Mouse (Mus musculus) stomach, embryonic 16.5 days (tissue): ENCODE results near the gene Tas1r1. TPM values are rescaled to one million over a fixed set of nuclear protein-coding genes. Genes with fewer than 3 reads are reported as not detected.
"Not testable (repeated sequence)": the region's sequence is repeated elsewhere in the genome, so short reads cannot be mapped to it uniquely, and the experiment has no call there.

Experiments
- ATAC-seq: fragments of 200-750 bp; cut with Nextera tagmentation; 2 replicates; pipeline ENCODE4 v1.8.0; 2017; ENCODE audit warnings: moderate number of reproducible peaks, moderate TSS enrichment; ENCODE audit not compliant: insufficient read depth, low FRiP score
- H3K27ac ChIP-seq: fragments of 300-500 bp; sonication (generic); 2 replicates; pipeline ENCODE4 v1.5.1; 2014; ENCODE audit warnings: low read length
- H3K27me3 ChIP-seq: fragments of 300-500 bp; sonication (generic); 2 replicates; pipeline ENCODE4 v1.6.1; 2014; ENCODE audit warnings: low read length, control low read depth, mixed read lengths; ENCODE audit not compliant: control insufficient read depth, insufficient read depth
- H3K36me3 ChIP-seq: fragments of 300-500 bp; sonication (generic); 2 replicates; pipeline ENCODE4 v1.6.1; 2014; ENCODE audit warnings: low read length; ENCODE audit not compliant: control insufficient read depth, insufficient read depth
- H3K4me1 ChIP-seq: fragments of 300-500 bp; sonication (generic); 2 replicates; pipeline ENCODE4 v1.6.1; 2014; ENCODE audit warnings: low read length, control low read depth, mixed read lengths; ENCODE audit not compliant: control insufficient read depth, insufficient read depth
- H3K4me2 ChIP-seq: fragments of 300-500 bp; sonication (generic); 2 replicates; pipeline ENCODE4 v1.6.1; 2014; ENCODE audit warnings: low read depth, low read length, mixed read lengths
- H3K4me3 ChIP-seq: fragments of 300-500 bp; sonication (generic); replicated peaks from 2 replicates; pipeline ENCODE4 v1.5.1; 2014; ENCODE audit warnings: mild to moderate bottlenecking, low read length
- H3K9ac ChIP-seq: fragments of 300-500 bp; sonication (generic); 2 replicates; pipeline ENCODE4 v1.6.1; 2014; ENCODE audit warnings: low read length
- H3K9me3 ChIP-seq: fragments of 300-500 bp; sonication (generic); replicated peaks from 2 replicates; pipeline ENCODE4 v1.6.1; 2016; ENCODE audit warnings: low read length, control low read depth; ENCODE audit not compliant: control insufficient read depth
- WGBS: fragments of 180-500 bp; shearing (Covaris S2); extraction: QIAGEN DNeasy Blood & Tissue Kit; methylation state at CpG from one replicate; pipeline ENCODE4 v1.1.7; 2014; 5-methylcytosine and 5-hydroxymethylcytosine counted together
- polyA plus RNA-seq: library from polyadenylated mRNA; unstranded; fragments of >200 nt; fragmentation: Nextera tagmentation; extraction: Ambion mirVana; gene quantifications from 2 replicates; pipeline ENCODE4 v1.2.1, GENCODE M21; 2015

Gene Tas1r1
- polyA plus RNA-seq, 1 experiment from 2014 or later: 0.37 TPM

DNA sequence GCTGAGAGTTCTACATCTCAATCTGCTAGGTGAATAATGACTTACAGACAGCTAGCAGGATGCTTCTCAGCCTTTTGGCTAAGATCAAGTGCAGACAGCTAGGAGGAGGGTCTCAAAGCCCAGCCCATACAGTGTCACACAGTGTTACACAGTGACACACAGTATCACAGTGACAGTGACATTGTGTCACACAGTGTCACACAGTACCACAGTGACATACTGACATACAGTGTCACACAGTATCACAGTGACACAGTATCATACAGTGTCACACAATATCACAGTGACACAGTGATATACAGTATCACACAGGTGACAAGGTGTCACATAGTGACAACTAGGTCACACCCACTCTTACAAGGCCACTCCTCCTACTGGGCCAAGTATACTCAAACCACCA, 28.9 kb upstream of the Tas1r1 start:
- Histone ChIP-seq H3K36me3 (0 out of 2 replicates have a peak, but pooled peaks cover 6% of the 10 kb centered on the region), H3K4me2 (no peak overlapping the region), H3K9me3 (no peaks in the 10 kb centered on the region), H3K27ac (no peak overlapping the region), H3K4me3 (no peak overlapping the region), H3K9ac (no peak overlapping the region), H3K27me3 (no peaks in the 10 kb centered on the region), H3K4me1 (peaks cover 4% of the 10 kb centered on the region)
- no peak for ATAC-seq

GRCm38 (mm10) chr4:152062390-152063110, 24.2 kb upstream of the Tas1r1 start:
- Histone ChIP-seq H3K27me3 (no peaks in the 10 kb centered on the region), H3K4me3 (no peak overlapping the region), H3K9me3 (no peaks in the 10 kb centered on the region), H3K9ac (no peak overlapping the region), H3K4me2 (no peak overlapping the region), H3K27ac (no peak overlapping the region), H3K4me1 (no peaks in the 10 kb centered on the region), H3K36me3 (peaks cover 17% of the 10 kb centered on the region)
- 56% methylated on average over 9 of the region's 9 CpGs for whole genome bisulfite sequencing
- no peak for ATAC-seq

GRCm38 (mm10) chr4:152044609-152045008, 6.2 kb upstream of the Tas1r1 start:
- no peak for ATAC-seq
- no peaks in the 10 kb centered on the region for H3K9me3 ChIP-seq
- WGBS: 86% methylated on average over 6 of the region's 6 CpGs
- no peak overlapping the region for H3K4me2 ChIP-seq
- peaks cover 7% of the 10 kb centered on the region for H3K4me1 ChIP-seq
- H3K36me3 ChIP-seq: peaks cover 49% of the 10 kb centered on the region
- no peaks in the 10 kb centered on the region for H3K27me3 ChIP-seq
- H3K27ac ChIP-seq: no peak overlapping the region
- no peak overlapping the region for H3K4me3 ChIP-seq
- no peak overlapping the region for H3K9ac ChIP-seq

DNA sequence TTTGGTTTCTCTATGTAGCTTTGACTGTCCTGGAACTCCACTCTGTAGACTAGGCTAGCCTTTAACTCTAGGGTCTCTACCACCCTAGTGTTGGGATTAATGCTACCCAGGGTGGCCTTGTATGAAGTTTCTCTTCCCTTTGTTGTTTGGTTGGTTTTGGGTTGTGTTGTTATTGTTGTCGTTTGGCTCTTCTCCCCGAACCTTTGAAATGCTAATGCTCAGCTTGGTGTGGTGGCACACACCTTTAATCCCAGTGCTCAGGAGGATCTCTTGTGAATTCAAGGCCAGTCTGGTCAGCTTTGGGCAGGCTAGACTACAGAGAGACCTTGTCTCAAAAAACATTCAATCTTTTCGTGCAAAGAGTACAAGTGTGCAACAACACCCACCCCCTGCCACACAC, 4.8 kb upstream of the Tas1r1 start:
- WGBS: 83% methylated on average over 3 of the region's 3 CpGs
- Histone ChIP-seq H3K4me1 (peaks cover 7% of the 10 kb centered on the region), H3K9me3 (no peaks in the 10 kb centered on the region), H3K27me3 (no peaks in the 10 kb centered on the region), H3K27ac (no peak overlapping the region), H3K4me3 (no peak overlapping the region), H3K9ac (no peak overlapping the region), H3K4me2 (no peak overlapping the region), H3K36me3 (peaks cover 49% of the 10 kb centered on the region)
- ATAC-seq: no peak

DNA sequence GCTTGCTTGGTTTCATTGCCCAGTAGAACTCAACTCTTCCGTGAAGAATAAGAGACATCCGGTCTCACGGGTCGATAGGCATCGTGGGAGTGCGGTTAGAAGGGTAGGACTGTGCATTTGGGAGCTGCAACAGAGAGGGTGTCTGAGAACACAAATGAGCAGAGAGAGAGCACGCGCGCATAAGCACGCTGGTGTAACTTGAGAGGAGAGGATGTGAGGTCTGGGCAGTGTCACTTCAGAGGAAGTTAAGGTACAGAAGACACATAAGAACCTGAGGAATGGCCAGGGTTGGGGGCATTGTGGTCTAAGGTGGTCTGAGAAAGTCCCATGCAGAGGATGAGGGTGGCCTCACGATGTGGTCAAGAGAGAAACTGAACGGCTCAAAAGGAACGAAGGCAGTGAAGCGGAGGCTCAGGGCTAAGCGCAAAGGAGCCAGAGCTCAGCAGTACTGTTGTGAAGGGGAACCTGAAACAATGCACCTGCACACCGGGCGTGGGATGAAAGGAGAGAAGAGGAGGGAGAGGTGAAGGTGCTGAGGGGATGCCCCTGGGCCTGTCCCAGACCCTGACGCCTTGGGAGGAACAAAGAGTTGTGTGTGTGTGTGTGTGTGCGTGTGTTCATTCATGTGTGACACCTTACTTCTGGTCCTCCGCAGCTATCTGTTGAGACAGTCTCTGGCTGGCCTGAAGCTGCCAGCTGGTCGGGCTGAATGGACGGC, 3.7 kb upstream of the Tas1r1 start:
- Histone ChIP-seq H3K9me3 (no peaks in the 10 kb centered on the region), H3K4me1 (peaks cover 7% of the 10 kb centered on the region), H3K4me3 (no peak overlapping the region), H3K9ac (no peak overlapping the region), H3K36me3 (peaks cover 40% of the 10 kb centered on the region), H3K4me2 (no peak overlapping the region), H3K27me3 (no peaks in the 10 kb centered on the region), H3K27ac (no peak overlapping the region)
- ATAC-seq: no peak
- WGBS: 96% methylated on average over 22 of the region's 22 CpGs

DNA sequence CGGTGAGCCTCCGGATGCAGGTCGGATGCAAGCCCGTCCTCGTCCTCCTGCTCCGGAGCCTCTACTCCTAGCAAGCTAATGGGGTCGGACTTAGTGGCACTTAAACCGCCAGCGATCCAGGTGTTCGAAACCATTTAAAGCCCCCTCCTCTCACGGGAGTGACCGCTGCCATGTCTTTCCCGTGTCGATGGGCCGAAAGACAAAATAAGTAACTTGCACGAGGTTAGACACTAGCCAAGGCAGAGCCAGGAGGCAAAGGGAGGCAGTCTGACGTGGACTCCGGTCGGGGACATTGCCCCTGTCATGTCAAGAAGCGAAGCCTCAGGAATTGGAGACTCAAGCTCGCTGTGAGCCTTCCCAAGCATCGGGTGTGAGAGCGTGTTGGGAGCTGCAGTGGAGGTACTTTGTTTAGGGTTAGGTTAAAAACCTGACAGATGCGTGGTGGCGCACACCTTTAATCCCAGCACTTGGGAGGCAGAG, 1.5 kb upstream of the Tas1r1 start:
- H3K27ac ChIP-seq: no peak overlapping the region

DNA sequence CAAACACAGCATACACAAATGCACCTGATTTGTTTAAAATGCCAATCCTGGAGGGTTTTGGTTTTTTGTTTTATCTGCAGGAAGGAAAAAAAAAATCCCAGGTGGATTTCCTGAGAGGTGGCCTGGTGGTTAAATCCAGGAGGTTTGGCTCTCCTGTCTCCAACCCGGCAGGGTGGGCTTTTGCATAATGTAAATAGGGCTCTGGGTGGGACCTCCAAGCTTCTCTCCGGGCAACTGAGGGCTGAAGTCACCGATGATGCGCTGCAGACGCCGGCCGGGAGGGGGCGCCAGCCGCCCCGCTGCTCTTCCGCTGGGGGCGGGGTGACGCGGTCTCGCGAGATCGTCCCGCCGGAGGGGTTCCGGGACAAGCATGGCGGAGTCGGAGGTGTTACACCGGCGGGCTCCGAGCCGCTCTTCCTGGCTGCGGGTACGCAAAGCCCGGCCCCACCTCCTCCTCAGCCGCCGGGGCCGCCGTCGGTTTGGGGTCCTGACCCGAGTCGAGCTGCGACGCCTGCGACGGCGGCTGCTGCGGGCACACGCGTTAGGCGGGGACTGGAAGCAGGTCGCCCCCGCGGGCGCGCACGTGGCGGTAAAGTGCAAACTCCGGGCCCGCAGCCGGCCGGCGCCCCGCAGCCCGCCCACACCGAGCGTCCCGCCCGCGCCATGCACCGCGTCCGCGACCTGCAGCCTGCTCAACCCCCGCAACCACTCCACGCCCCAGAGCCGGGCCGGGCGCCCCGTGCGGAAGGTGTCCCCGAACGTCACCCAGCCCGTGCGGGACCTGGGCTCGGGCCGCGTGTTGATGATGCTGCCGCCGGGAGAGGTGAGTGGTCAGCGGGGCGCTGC, 840 bp upstream of the Tas1r1 start, which contains the start of gene Nol9:
Gene Nol9 (plus strand): TSS at position 337 of the 846 bp plus-strand sequence.
- Histone ChIP-seq H3K9me3 (no peaks in the 10 kb centered on the region), H3K27ac (no peak within 1 kb of the TSS), H3K4me2 (peak within 1 kb of the TSS; percentile 97), H3K4me1 (peaks cover 7% of the 10 kb centered on the region), H3K9ac (peak within 1 kb of the TSS; percentile 93), H3K36me3 (peaks cover 23% of the 10 kb centered on the region), H3K4me3 (peak within 1 kb of the TSS; percentile 98), H3K27me3 (no peaks in the 10 kb centered on the region)
- ATAC-seq: peak; percentile 89
- WGBS: under 1% methylated on average over 82 of the region's 86 CpGs

More for the DNA sequence above, 1.5 kb upstream of the Tas1r1 start:
- Histone ChIP-seq H3K4me2 (peak overlapping the region; percentile 97), H3K9ac (peak overlapping the region; percentile 93), H3K4me1 (peaks cover 7% of the 10 kb centered on the region), H3K9me3 (no peaks in the 10 kb centered on the region), H3K36me3 (peaks cover 28% of the 10 kb centered on the region), H3K4me3 (peak overlapping the region; percentile 98), H3K27me3 (no peaks in the 10 kb centered on the region)
- no peak for ATAC-seq
- 3% methylated on average over 25 of the region's 25 CpGs for WGBS

- H3K9ac ChIP-seq, H3K4me3 ChIP-seq, H3K9me3 ChIP-seq, H3K36me3 ChIP-seq, H3K27ac ChIP-seq, ATAC-seq, H3K4me1 ChIP-seq, H3K27me3 ChIP-seq, H3K4me2 ChIP-seq: not testable (repeated sequence)
- WGBS: 94% methylated on average over 6 of the region's 6 CpGs
These were observed 1.9 kb downstream of the Tas1r1 start for GRCm38 (mm10) chr4:152036464-152036863.
